Mouse (Mus musculus): ENCODE measurements around the gene Rhox4a. TPM values are rescaled to one million over a fixed set of nuclear protein-coding genes. Genes with fewer than 3 reads are reported as not detected.
"Not testable (repeated sequence)": the region's sequence is repeated elsewhere in the genome, so short reads cannot be mapped to it uniquely, and the experiment has no call there.

The Rhox4a gene
- not detected in 2 replicates for polyA plus RNA-seq (2012; ENCODE audit: insufficient read depth, low replicate concordance)

GRCm38 (mm10) chrX:37265038-37265437, at the start of gene Rhox4a:
Rhox4a (plus strand) TSS chrX:37265338.
- H3K27me3 ChIP-seq (replicated peaks); H3K4me3 ChIP-seq (replicated peaks); H3K9me3 ChIP-seq; H3K36me3 ChIP-seq (replicated peaks; ENCODE audit: low read length); H3K4me1 ChIP-seq: not testable (repeated sequence)

GRCm38 (mm10) chrX:37222158-37222557, 43.0 kb upstream of the Rhox4a start, which contains the start of gene Rhox1:
Rhox1 (minus strand) TSS chrX:37222258.
- not testable (repeated sequence) for H3K4me3 ChIP-seq (replicated peaks); H3K36me3 ChIP-seq (replicated peaks; ENCODE audit: low read length); H3K9me3 ChIP-seq; H3K4me1 ChIP-seq
- peaks cover 24% of the 10 kb centered on the region for H3K27me3 ChIP-seq (replicated peaks)

GRCm38 (mm10) chrX:37244676-37245075, 20.5 kb upstream of the Rhox4a start, which contains the start of gene Rhox2a:
Rhox2a (plus strand) TSS chrX:37244976.
- not testable (repeated sequence) for H3K4me3 ChIP-seq (replicated peaks); H3K27me3 ChIP-seq (replicated peaks); H3K9me3 ChIP-seq; H3K4me1 ChIP-seq; H3K36me3 ChIP-seq (replicated peaks; ENCODE audit: low read length)

- not testable (repeated sequence) for H3K9me3 ChIP-seq; H3K27me3 ChIP-seq (replicated peaks); H3K36me3 ChIP-seq (replicated peaks; ENCODE audit: low read length); H3K4me1 ChIP-seq; H3K4me3 ChIP-seq (replicated peaks)
Measured at GRCm38 (mm10) chrX:37249619-37250018, 15.5 kb upstream of the Rhox4a start, which contains the start of gene Rhox3a. Rhox3a (plus strand) TSS chrX:37249919.

Other genes starting within 250 kb of the Rhox4a start
- not detected in 2 replicates for gene Sowahd, start 216.5 kb upstream of the Rhox4a start, polyA plus RNA-seq (2012; ENCODE audit: insufficient read depth, low replicate concordance)
- 63.5 and 367 TPM in 2 replicates for gene Rpl39, start 179.9 kb upstream of the Rhox4a start, polyA plus RNA-seq (2012; ENCODE audit: insufficient read depth, low replicate concordance)
- 5.9 TPM in 1 of 2 replicates, not detected in the other for gene Upf3b, start 155.0 kb upstream of the Rhox4a start, polyA plus RNA-seq (2012; ENCODE audit: insufficient read depth, low replicate concordance)
- 3.7 and 10.4 TPM in 2 replicates for gene Nkap, start 138.5 kb upstream of the Rhox4a start, polyA plus RNA-seq (2012; ENCODE audit: insufficient read depth, low replicate concordance)
- gene Akap14, start 96.5 kb upstream of the Rhox4a start, polyA plus RNA-seq (2012; ENCODE audit: insufficient read depth, low replicate concordance): not detected in 2 replicates
- gene Ndufa1, start 74.2 kb upstream of the Rhox4a start, polyA plus RNA-seq (2012; ENCODE audit: insufficient read depth, low replicate concordance): 38.5 and 272 TPM in 2 replicates
- gene Rnf113a1, start 74.1 kb upstream of the Rhox4a start, polyA plus RNA-seq (2012; ENCODE audit: insufficient read depth, low replicate concordance): 3.0 TPM in 1 of 2 replicates, not detected in the other
- gene Gm9, start 54.3 kb upstream of the Rhox4a start, polyA plus RNA-seq (2012; ENCODE audit: insufficient read depth, low replicate concordance): not detected in 2 replicates
- not detected in 2 replicates for gene Rhox1, start 43.1 kb upstream of the Rhox4a start, polyA plus RNA-seq (2012; ENCODE audit: insufficient read depth, low replicate concordance)
- not detected in 2 replicates for gene Rhox2a, start 20.4 kb upstream of the Rhox4a start, polyA plus RNA-seq (2012; ENCODE audit: insufficient read depth, low replicate concordance)
- gene Rhox3a, start 15.4 kb upstream of the Rhox4a start, polyA plus RNA-seq (2012; ENCODE audit: insufficient read depth, low replicate concordance): not detected in 2 replicates
- not detected in 2 replicates for gene Rhox3a2, start 114.7 kb downstream of the Rhox4a start, polyA plus RNA-seq (2012; ENCODE audit: insufficient read depth, low replicate concordance)
- not detected in 2 replicates for gene Rhox4a2, start 125.5 kb downstream of the Rhox4a start, polyA plus RNA-seq (2012; ENCODE audit: insufficient read depth, low replicate concordance)
- gene Rhox2b, start 146.7 kb downstream of the Rhox4a start, polyA plus RNA-seq (2012; ENCODE audit: insufficient read depth, low replicate concordance): not detected in 2 replicates
- not detected in 2 replicates for gene Rhox4b, start 167.2 kb downstream of the Rhox4a start, polyA plus RNA-seq (2012; ENCODE audit: insufficient read depth, low replicate concordance)
- gene Rhox2c, start 188.3 kb downstream of the Rhox4a start, polyA plus RNA-seq (2012; ENCODE audit: insufficient read depth, low replicate concordance): not detected in 2 replicates
- gene Rhox3c, start 193.2 kb downstream of the Rhox4a start, polyA plus RNA-seq (2012; ENCODE audit: insufficient read depth, low replicate concordance): not detected in 2 replicates
- not detected in 2 replicates for gene Rhox4c, start 215.0 kb downstream of the Rhox4a start, polyA plus RNA-seq (2012; ENCODE audit: insufficient read depth, low replicate concordance)
- gene Rhox2d, start 228.1 kb downstream of the Rhox4a start, polyA plus RNA-seq (2012; ENCODE audit: insufficient read depth, low replicate concordance): not detected in 2 replicates
- gene Rhox4d, start 249.0 kb downstream of the Rhox4a start, polyA plus RNA-seq (2012; ENCODE audit: insufficient read depth, low replicate concordance): not detected in 2 replicates

Measured in megakaryocyte, embryonic 14.5 days (primary cell).